Mouse (Mus musculus) myocyte (in vitro differentiated cells): Measurements from ENCODE around the gene Syn3.

ENCODE experiments used
- MAX ChIP-seq: IDR thresholded peaks from one replicate; pipeline ENCODE4 v1.6.1; 2011; ENCODE audit warnings: low read depth, mild to moderate bottlenecking, control low read depth
- POLR2A ChIP-seq: IDR thresholded peaks from one replicate; pipeline ENCODE4 v1.6.1; 2011; ENCODE audit warnings: low read depth, mild to moderate bottlenecking, control low read depth, moderate library complexity; ENCODE audit not compliant: insufficient read length
- REST ChIP-seq: IDR thresholded peaks from one replicate; pipeline ENCODE4 v1.6.1; 2011; ENCODE audit warnings: mild to moderate bottlenecking, control low read depth, moderate library complexity; ENCODE audit not compliant: insufficient read depth, insufficient read length
- TCF12 ChIP-seq: IDR thresholded peaks from one replicate; pipeline ENCODE4 v1.6.1; 2011; ENCODE audit warnings: mild to moderate bottlenecking, control low read depth; ENCODE audit not compliant: poor library complexity, insufficient read depth, severe bottlenecking
- TCF3 ChIP-seq: IDR thresholded peaks from one replicate; pipeline ENCODE4 v1.6.1; 2011; ENCODE audit warnings: low read depth, control low read depth; ENCODE audit not compliant: insufficient read length
- USF1 ChIP-seq: IDR thresholded peaks from one replicate; pipeline ENCODE4 v1.6.1; 2011; ENCODE audit warnings: low read depth, mild to moderate bottlenecking, control low read depth, moderate library complexity

DNA sequence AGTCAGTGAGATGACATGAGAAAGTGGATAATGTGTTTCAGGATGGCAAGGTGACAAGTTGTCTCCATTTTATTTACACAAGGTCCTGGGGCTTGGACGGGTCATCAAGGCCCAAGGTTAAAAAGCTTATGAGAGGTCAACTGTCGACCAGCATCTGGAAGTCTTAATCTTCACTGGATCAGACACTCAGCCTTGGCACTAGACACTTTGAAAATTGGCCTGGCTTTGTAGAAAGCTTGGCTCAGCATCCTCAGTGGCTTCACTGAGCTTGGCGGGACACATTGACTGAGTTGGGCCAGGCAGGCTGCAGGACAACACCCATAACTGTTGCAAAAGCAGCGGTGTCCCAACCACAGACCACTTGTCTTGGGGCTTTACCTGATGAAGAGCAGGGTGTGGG, 286.6 kb downstream of the Syn3 start:
- TF ChIP-seq MAX (no peak), TCF12 (no peak), POLR2A (no peak), REST (no peak), USF1 (no peak), TCF3 (no peak)
